Mouse (Mus musculus): ENCODE data around the gene Gm49361. TPM values are rescaled to one million over a fixed set of nuclear protein-coding genes. Genes with fewer than 3 reads are reported as not detected.
"Not testable (repeated sequence)": the region's sequence is repeated elsewhere in the genome, so short reads cannot be mapped to it uniquely, and the experiment has no call there.

Gene Gm49361
- polyA plus RNA-seq (2012; rRNA removed) = not detected in 2 replicates

- peak; percentile 13 for DNase-seq (ENCODE audit: low read depth)
Measured at GRCm38 (mm10) chr14:57746001-57746771, at the start of gene Gm49361. Gene Gm49361, minus strand, starts transcription at chr14:57746103.

- no peak for DNase-seq (ENCODE audit: low read depth)
Measured at GRCm38 (mm10) chr14:57791171-57791570, 45.3 kb upstream of the Gm49361 start.

- DNase-seq (ENCODE audit: low read depth) = no peak
Measured at GRCm38 (mm10) chr14:57789759-57790158, 43.9 kb upstream of the Gm49361 start.

- DNase-seq (ENCODE audit: low read depth) = no peak
Measured at GRCm38 (mm10) chr14:57789311-57789710, 43.4 kb upstream of the Gm49361 start.

- DNase-seq (ENCODE audit: low read depth) = no peak
Measured at GRCm38 (mm10) chr14:57787406-57787805, 41.5 kb upstream of the Gm49361 start.

GRCm38 (mm10) chr14:57772157-57772815 lies 26.4 kb upstream of the Gm49361 start:
- DNase-seq (ENCODE audit: low read depth) = no peak

GRCm38 (mm10) chr14:57769102-57769501 lies 23.2 kb upstream of the Gm49361 start:
- no peak for DNase-seq (ENCODE audit: low read depth)

GRCm38 (mm10) chr14:57760447-57761412 lies 14.8 kb upstream of the Gm49361 start:
- no peak for DNase-seq (ENCODE audit: low read depth)

- no peak for DNase-seq (ENCODE audit: low read depth)
Measured at GRCm38 (mm10) chr14:57758237-57758636, 12.3 kb upstream of the Gm49361 start, which contains the start of gene Lats2. Gene Lats2, minus strand, starts transcription at chr14:57758388.

- DNase-seq (ENCODE audit: low read depth) = no peak
Measured at GRCm38 (mm10) chr14:57756094-57756493, 10.2 kb upstream of the Gm49361 start.

- no peak for DNase-seq (ENCODE audit: low read depth)
Measured at GRCm38 (mm10) chr14:57755661-57756060, 9.8 kb upstream of the Gm49361 start.

GRCm38 (mm10) chr14:57753351-57753992 lies 7.6 kb upstream of the Gm49361 start:
- no peak for DNase-seq (ENCODE audit: low read depth)

GRCm38 (mm10) chr14:57751006-57751405 lies 5.1 kb upstream of the Gm49361 start:
- not testable (repeated sequence) for DNase-seq (ENCODE audit: low read depth)

GRCm38 (mm10) chr14:57749501-57749900 lies 3.6 kb upstream of the Gm49361 start:
- DNase-seq (ENCODE audit: low read depth) = no peak

GRCm38 (mm10) chr14:57745291-57745969 lies 473 bp downstream of the Gm49361 start:
- no peak for DNase-seq (ENCODE audit: low read depth)

- peak; percentile 10 for DNase-seq (ENCODE audit: low read depth)
Measured at GRCm38 (mm10) chr14:57744547-57744946, 1.4 kb downstream of the Gm49361 start.

GRCm38 (mm10) chr14:57740651-57741050 lies 5.3 kb downstream of the Gm49361 start:
- no peak for DNase-seq (ENCODE audit: low read depth)

- no peak for DNase-seq (ENCODE audit: low read depth)
Measured at GRCm38 (mm10) chr14:57737089-57737488, 8.8 kb downstream of the Gm49361 start.

GRCm38 (mm10) chr14:57736141-57736540 lies 9.8 kb downstream of the Gm49361 start:
- no peak for DNase-seq (ENCODE audit: low read depth)

- no peak for DNase-seq (ENCODE audit: low read depth)
Measured at GRCm38 (mm10) chr14:57732668-57733293, 13.1 kb downstream of the Gm49361 start.

Measured in gonadal fat pad, adult 2 months (tissue).